Mouse (Mus musculus) neural tube, embryonic 11.5 days (tissue): ENCODE measurements around the gene Mcidas. TPM values are rescaled to one million over a fixed set of nuclear protein-coding genes. Genes with fewer than 3 reads are reported as not detected.

Source experiments
- ATAC-seq: fragments of 200-750 bp; cut with Nextera tagmentation; 2 replicates; pipeline ENCODE4 v1.8.0; 2017; ENCODE audit warnings: moderate number of reproducible peaks, mild to moderate bottlenecking, moderate TSS enrichment, moderate library complexity; ENCODE audit not compliant: insufficient read depth, low FRiP score, low TSS enrichment
- DNase-seq: peaks from one replicate; pipeline ENCODE4 v3.0.0-alpha.2; 2015; ENCODE audit warnings: low spot score
- H3K27ac ChIP-seq: fragments of 300-500 bp; sonication (generic); 2 replicates; pipeline ENCODE4 v1.5.1; 2014; ENCODE audit warnings: low read depth, mild to moderate bottlenecking, low read length
- H3K27me3 ChIP-seq: fragments of 300-500 bp; sonication (generic); 2 replicates; pipeline ENCODE4 v1.6.1; 2014; ENCODE audit warnings: mild to moderate bottlenecking, low read length, mixed read lengths; ENCODE audit not compliant: control insufficient read depth, insufficient read depth
- H3K36me3 ChIP-seq: fragments of 300-500 bp; sonication (generic); 2 replicates; pipeline ENCODE4 v1.6.1; 2014; ENCODE audit warnings: mild to moderate bottlenecking, low read length, moderate library complexity, mixed read lengths; ENCODE audit not compliant: control insufficient read depth, insufficient read depth
- H3K4me1 ChIP-seq: fragments of 300-500 bp; sonication (generic); 2 replicates; pipeline ENCODE4 v1.6.1; 2014; ENCODE audit warnings: low read length, mixed read lengths; ENCODE audit not compliant: control insufficient read depth, insufficient read depth
- H3K4me2 ChIP-seq: fragments of 300-500 bp; sonication (generic); 2 replicates; pipeline ENCODE4 v1.6.1; 2014; ENCODE audit warnings: low read depth, mild to moderate bottlenecking, moderate library complexity
- H3K4me3 ChIP-seq: fragments of 300-500 bp; sonication (generic); 2 replicates; pipeline ENCODE4 v1.5.1; 2014; ENCODE audit warnings: low read depth, low read length
- H3K9ac ChIP-seq: fragments of 300-500 bp; sonication (generic); 2 replicates; pipeline ENCODE4 v1.6.1; 2014; ENCODE audit warnings: mild to moderate bottlenecking, low read length
- H3K9me3 ChIP-seq: fragments of 300-500 bp; sonication (generic); 2 replicates; pipeline ENCODE4 v1.6.1; 2016; ENCODE audit warnings: low read length; ENCODE audit not compliant: control insufficient read depth
- WGBS: fragments of 180-500 bp; shearing (Covaris S2); extraction: QIAGEN DNeasy Blood & Tissue Kit; methylation state at CpG from one replicate; pipeline ENCODE4 v1.1.7; 2014; 5-methylcytosine and 5-hydroxymethylcytosine counted together
- polyA plus RNA-seq: library from polyadenylated mRNA; unstranded; fragments of >200 nt; fragmentation: Nextera tagmentation; extraction: Ambion mirVana; gene quantifications from 2 replicates; pipeline ENCODE4 v1.2.1, GENCODE M21; 2014

Mcidas gene
- polyA plus RNA-seq, 1 experiment from 2014 or later, result not detected

DNA sequence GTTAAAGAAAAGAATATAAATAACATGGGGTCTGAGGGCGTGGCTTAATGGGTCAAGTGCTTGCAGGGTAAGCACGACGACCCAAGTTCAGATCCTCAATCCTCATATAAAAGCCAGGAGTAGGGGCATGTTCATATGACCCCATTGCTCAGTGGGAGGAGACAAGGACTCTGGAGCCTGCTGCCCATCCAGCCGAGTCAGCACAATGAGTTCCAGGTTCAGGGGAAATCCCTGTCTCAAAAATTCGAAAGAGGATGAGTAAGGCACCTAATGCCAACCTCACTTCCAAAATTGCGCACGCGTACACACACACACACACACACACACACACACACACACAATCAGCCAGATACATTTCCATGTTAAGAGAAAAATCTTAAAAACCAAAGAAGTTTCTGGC, 28.8 kb downstream of the Mcidas start:
- Histone ChIP-seq H3K9me3 (no peaks in the 10 kb centered on the region), H3K4me3 (no peak overlapping the region), H3K27me3 (no peaks in the 10 kb centered on the region), H3K4me1 (no peaks in the 10 kb centered on the region), H3K27ac (no peak overlapping the region), H3K36me3 (no peaks in the 10 kb centered on the region), H3K4me2 (no peak overlapping the region), H3K9ac (no peak overlapping the region)
- DNase-seq, result no peak
- ATAC-seq, result no peak
- 78% methylated on average over 8 of the region's 8 CpGs for WGBS

DNA sequence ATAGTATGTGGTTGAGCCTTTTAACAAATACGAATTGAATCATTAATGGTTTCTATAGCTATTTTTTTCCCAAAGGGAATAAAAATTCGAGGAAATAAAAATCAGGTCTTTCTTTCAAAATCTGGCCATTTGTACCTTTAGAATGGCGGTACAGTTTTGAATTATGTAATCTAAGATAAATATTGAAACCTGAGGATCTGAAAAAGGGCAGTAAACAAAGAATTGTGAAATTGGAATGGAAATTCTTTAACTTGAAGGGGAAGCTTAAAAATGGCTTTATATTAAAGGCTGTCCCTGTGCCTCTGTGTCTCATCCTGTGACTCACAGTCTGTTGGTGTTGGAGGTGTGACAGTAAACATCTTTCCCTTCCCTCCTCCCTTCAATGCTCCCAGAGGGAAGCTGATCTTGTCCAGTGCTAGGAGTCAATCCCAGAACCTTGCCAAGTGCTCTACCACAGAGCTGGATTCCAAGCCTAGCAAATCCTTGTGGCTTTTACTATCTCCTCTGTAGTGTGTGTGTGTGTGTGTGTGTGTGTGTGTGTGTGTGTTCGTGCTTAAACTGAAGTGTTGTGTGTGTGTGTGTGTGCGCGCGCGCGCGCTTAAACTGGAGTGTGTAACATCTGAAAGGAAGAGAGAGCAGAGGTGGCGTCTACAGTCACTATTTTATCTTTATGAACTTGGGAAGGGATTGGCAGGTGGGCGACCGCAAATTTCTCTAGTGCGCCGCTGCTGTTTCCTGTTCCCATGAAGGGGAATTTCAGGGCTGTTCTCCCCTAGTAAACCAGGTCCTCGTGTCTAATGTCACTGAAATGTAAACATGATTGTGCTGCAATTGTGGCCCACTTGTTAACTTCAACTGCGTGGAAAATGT, 29.9 kb downstream of the Mcidas start:
- Histone ChIP-seq H3K9me3 (no peaks in the 10 kb centered on the region), H3K9ac (no peak overlapping the region), H3K27ac (no peak overlapping the region), H3K4me3 (no peak overlapping the region), H3K4me2 (no peak overlapping the region), H3K4me1 (no peaks in the 10 kb centered on the region), H3K36me3 (no peaks in the 10 kb centered on the region), H3K27me3 (no peaks in the 10 kb centered on the region)
- no peak for DNase-seq
- ATAC-seq, result no peak
- WGBS, result 84% methylated on average over 17 of the region's 17 CpGs

GRCm38 (mm10) chr13:113031351-113031750, 37.7 kb downstream of the Mcidas start:
- H3K9ac ChIP-seq, result no peak overlapping the region
- H3K9me3 ChIP-seq, result no peaks in the 10 kb centered on the region
- ATAC-seq (peak; percentile 4; the same call in 1 of the 2 replicates), DNase-seq (no peak)
- no peak overlapping the region for H3K27ac ChIP-seq
- H3K4me3 ChIP-seq, result no peak overlapping the region
- peak overlapping the region; percentile 86 for H3K4me2 ChIP-seq
- H3K27me3 ChIP-seq, result peaks cover 39% of the 10 kb centered on the region
- peaks cover 12% of the 10 kb centered on the region; the same call in 1 of the 2 replicates for H3K4me1 ChIP-seq
- no peaks in the 10 kb centered on the region for H3K36me3 ChIP-seq
- 3% methylated on average over 7 of the region's 7 CpGs for WGBS

DNA sequence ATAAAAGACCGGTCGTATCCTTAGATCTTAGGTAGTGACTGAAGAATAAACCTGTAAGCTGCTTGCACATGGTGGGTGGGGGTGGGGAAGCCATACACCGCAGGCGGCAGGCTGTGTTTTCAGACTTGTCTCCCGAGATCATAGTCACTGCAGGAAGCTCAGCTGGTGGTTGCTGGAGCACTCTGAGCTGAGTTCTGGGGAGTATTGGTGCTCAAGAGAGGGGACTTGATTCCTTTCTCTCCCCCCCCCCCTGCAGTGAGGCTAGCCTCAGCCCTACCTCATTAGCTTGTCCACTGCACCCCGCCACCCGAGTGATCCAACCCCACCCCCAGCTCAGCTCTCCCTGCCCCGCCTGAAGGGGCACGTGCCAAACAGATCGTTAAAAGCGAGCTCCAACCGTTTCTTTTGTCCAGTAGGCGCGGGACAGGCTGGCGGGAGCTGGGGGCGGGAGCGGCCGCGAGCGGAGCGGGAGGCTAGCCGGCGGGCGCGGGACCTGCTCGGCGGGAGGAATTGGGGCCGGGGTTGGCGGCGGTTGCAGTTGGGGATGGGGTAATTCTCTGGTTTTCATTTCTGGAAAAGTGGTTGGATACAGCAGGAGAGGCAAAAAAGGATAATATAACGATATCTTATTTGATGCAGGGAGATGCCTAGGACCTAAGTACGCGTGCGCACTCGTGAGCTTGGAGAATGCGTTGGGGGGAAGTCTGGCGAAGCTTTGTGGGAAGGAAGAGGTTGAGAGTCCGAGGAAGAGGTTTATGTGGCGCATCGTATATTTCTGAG, 38.3 kb downstream of the Mcidas start:
- under 1% methylated on average over 40 of the region's 40 CpGs for WGBS
- Histone ChIP-seq H3K27ac (no peak overlapping the region), H3K36me3 (no peaks in the 10 kb centered on the region), H3K9ac (peak overlapping the region; percentile 67), H3K4me1 (peaks cover 12% of the 10 kb centered on the region; the same call in 1 of the 2 replicates), H3K9me3 (no peaks in the 10 kb centered on the region), H3K27me3 (peaks cover 39% of the 10 kb centered on the region), H3K4me2 (peak overlapping the region; percentile 86), H3K4me3 (peak overlapping the region; percentile 49)
- ATAC-seq (peak; percentile 70), DNase-seq (peak; percentile 73)

GRCm38 (mm10) chr13:113032831-113033230, 39.2 kb downstream of the Mcidas start:
- no peaks in the 10 kb centered on the region for H3K36me3 ChIP-seq
- no peak for ATAC-seq
- no peaks in the 10 kb centered on the region for H3K9me3 ChIP-seq
- DNase-seq, result no peak
- H3K27ac ChIP-seq, result no peak overlapping the region
- H3K4me3 ChIP-seq, result no peak overlapping the region
- no peak overlapping the region for H3K4me2 ChIP-seq
- peaks cover 12% of the 10 kb centered on the region; the same call in 1 of the 2 replicates for H3K4me1 ChIP-seq
- no peak overlapping the region for H3K9ac ChIP-seq
- H3K27me3 ChIP-seq, result peaks cover 39% of the 10 kb centered on the region

- DNase-seq, result peak; percentile 43
Observed at GRCm38 (mm10) chr13:113034271-113034886, 40.7 kb downstream of the Mcidas start.

DNA sequence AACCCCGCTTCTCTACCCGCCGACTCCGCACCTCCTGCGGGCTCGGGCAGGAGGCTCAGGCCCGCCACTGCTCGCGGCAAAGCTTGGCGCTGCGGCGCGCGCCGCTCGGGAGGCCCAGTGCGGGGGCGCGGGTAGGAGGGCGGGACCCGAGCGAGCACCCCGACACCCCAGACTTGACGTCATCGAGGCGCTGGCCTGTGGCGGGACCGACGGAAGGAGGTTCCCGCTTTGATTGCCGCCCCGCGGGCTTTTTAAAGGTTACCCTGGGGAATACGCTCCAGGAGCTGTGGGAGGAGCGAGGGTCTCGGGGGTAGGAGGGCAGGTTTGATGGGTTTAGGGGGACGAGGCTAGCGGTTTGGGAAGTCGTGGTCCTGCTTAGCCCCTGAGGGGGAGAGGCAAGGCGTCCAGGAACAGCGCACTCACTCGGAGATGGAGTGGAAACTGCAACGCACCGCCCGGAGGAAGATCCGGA, 41.3 kb downstream of the Mcidas start, which contains the start of gene Cdc20b:
Gene Cdc20b (plus strand): TSS at position 162 of the 472 bp plus-strand sequence.
- ATAC-seq (peak; percentile 11; the same call in 1 of the 2 replicates), DNase-seq (peak; percentile 56)
- Histone ChIP-seq H3K4me2 (peak within 1 kb of the TSS; percentile 98), H3K9me3 (no peaks in the 10 kb centered on the region), H3K27me3 (peaks cover 37% of the 10 kb centered on the region), H3K4me1 (peaks cover 12% of the 10 kb centered on the region; the same call in 1 of the 2 replicates), H3K27ac (no peak within 1 kb of the TSS), H3K36me3 (no peaks in the 10 kb centered on the region), H3K9ac (peak within 1 kb of the TSS; percentile 32), H3K4me3 (peak within 1 kb of the TSS; percentile 49)
- under 1% methylated on average over 44 of the region's 46 CpGs for WGBS

More at GRCm38 (mm10) chr13:113034271-113034886, 40.7 kb downstream of the Mcidas start:
- Histone ChIP-seq H3K4me1 (peaks cover 12% of the 10 kb centered on the region; the same call in 1 of the 2 replicates), H3K27ac (no peak overlapping the region), H3K9me3 (no peaks in the 10 kb centered on the region), H3K36me3 (no peaks in the 10 kb centered on the region), H3K4me3 (peak overlapping the region; percentile 49), H3K4me2 (peak overlapping the region; percentile 98), H3K27me3 (peaks cover 37% of the 10 kb centered on the region), H3K9ac (no peak overlapping the region)
- 2% methylated on average over 11 of the region's 11 CpGs for WGBS
- no peak for ATAC-seq

- no peak overlapping the region for H3K27ac ChIP-seq
- H3K4me2 ChIP-seq, result peak overlapping the region; percentile 98
- DNase-seq (peak; percentile 76), ATAC-seq (peak; percentile 49; the same call in 1 of the 2 replicates)
- H3K9ac ChIP-seq, result no peak overlapping the region
- H3K4me1 ChIP-seq, result peaks cover 12% of the 10 kb centered on the region; the same call in 1 of the 2 replicates
- WGBS, result 0% methylated on average over 4 of the region's 4 CpGs
- peaks cover 37% of the 10 kb centered on the region for H3K27me3 ChIP-seq
- no peaks in the 10 kb centered on the region for H3K9me3 ChIP-seq
- H3K36me3 ChIP-seq, result no peaks in the 10 kb centered on the region
- H3K4me3 ChIP-seq, result peak overlapping the region; percentile 8; the same call in 1 of the 2 replicates
Observed at GRCm38 (mm10) chr13:113035852-113036251, 42.2 kb downstream of the Mcidas start.
